Mouse (Mus musculus) stomach, embryonic 16.5 days (tissue): ENCODE results near the gene Dapp1. TPM values are rescaled to one million over a fixed set of nuclear protein-coding genes. Genes with fewer than 3 reads are reported as not detected.
A peak's percentile ranks its signal among the peaks of the same experiment; 100 is the strongest.

Experiments used
- ATAC-seq: fragments of 200-750 bp; cut with Nextera tagmentation; 2 replicates; pipeline ENCODE4 v1.8.0; 2017; ENCODE audit warnings: moderate number of reproducible peaks, moderate TSS enrichment; ENCODE audit not compliant: insufficient read depth, low FRiP score
- H3K27ac ChIP-seq: fragments of 300-500 bp; sonication (generic); 2 replicates; pipeline ENCODE4 v1.5.1; 2014; ENCODE audit warnings: low read length
- H3K27me3 ChIP-seq: fragments of 300-500 bp; sonication (generic); 2 replicates; pipeline ENCODE4 v1.6.1; 2014; ENCODE audit warnings: low read length, control low read depth, mixed read lengths; ENCODE audit not compliant: control insufficient read depth, insufficient read depth
- H3K36me3 ChIP-seq: fragments of 300-500 bp; sonication (generic); 2 replicates; pipeline ENCODE4 v1.6.1; 2014; ENCODE audit warnings: low read length; ENCODE audit not compliant: control insufficient read depth, insufficient read depth
- H3K4me1 ChIP-seq: fragments of 300-500 bp; sonication (generic); 2 replicates; pipeline ENCODE4 v1.6.1; 2014; ENCODE audit warnings: low read length, control low read depth, mixed read lengths; ENCODE audit not compliant: control insufficient read depth, insufficient read depth
- H3K4me2 ChIP-seq: fragments of 300-500 bp; sonication (generic); 2 replicates; pipeline ENCODE4 v1.6.1; 2014; ENCODE audit warnings: low read depth, low read length, mixed read lengths
- H3K4me3 ChIP-seq: fragments of 300-500 bp; sonication (generic); replicated peaks from 2 replicates; pipeline ENCODE4 v1.5.1; 2014; ENCODE audit warnings: mild to moderate bottlenecking, low read length
- H3K9ac ChIP-seq: fragments of 300-500 bp; sonication (generic); 2 replicates; pipeline ENCODE4 v1.6.1; 2014; ENCODE audit warnings: low read length
- H3K9me3 ChIP-seq: fragments of 300-500 bp; sonication (generic); replicated peaks from 2 replicates; pipeline ENCODE4 v1.6.1; 2016; ENCODE audit warnings: low read length, control low read depth; ENCODE audit not compliant: control insufficient read depth
- WGBS: fragments of 180-500 bp; shearing (Covaris S2); extraction: QIAGEN DNeasy Blood & Tissue Kit; methylation state at CpG from one replicate; pipeline ENCODE4 v1.1.7; 2014; 5-methylcytosine and 5-hydroxymethylcytosine counted together
- polyA plus RNA-seq: library from polyadenylated mRNA; unstranded; fragments of >200 nt; fragmentation: Nextera tagmentation; extraction: Ambion mirVana; gene quantifications from 2 replicates; pipeline ENCODE4 v1.2.1, GENCODE M21; 2015

Dapp1 gene
- polyA plus RNA-seq, 1 experiment from 2014 or later: 18.0 TPM

DNA sequence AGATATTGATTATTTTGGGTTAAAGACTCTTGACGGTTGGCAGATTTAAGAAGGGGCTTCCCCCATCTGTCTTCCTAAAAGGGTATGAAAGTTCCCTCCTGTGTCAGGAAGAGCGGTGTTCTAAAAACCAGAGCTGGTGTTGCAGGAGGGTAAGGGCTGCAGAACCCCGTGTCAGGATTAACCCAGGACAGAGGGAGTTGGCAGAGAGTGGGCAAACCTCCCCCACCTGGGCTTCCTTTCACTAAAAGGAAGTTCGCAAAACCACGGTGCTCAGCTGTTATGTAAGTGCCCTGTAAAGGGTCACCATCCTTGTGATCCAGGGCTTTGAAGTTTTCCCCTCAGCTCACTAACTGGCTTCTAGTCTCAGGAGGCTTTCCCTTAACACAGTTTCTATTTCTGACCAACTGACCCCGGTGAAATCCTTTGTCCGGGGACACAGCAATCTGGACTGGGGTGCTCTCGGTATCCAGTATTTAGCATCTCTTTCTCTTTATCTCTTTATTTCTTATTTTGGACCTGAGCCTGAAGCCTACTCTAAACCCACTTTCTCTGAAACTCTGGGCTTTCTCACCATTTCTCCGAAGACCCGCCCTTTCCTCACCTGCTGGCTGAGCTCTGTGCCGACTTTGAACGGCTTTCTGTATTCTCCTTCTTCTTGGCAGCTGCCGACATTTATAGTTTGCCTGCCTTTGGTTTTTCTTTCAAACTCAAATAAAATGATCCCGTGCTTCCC, 17.3 kb upstream of the Dapp1 start:
- ATAC-seq: no peak
- H3K9me3 ChIP-seq: no peaks in the 10 kb centered on the region
- no peaks in the 10 kb centered on the region for H3K27me3 ChIP-seq
- H3K9ac ChIP-seq: no peak overlapping the region
- WGBS: 60% methylated on average over 14 of the region's 14 CpGs
- H3K4me2 ChIP-seq: no peak overlapping the region
- H3K36me3 ChIP-seq: no peaks in the 10 kb centered on the region
- no peak overlapping the region for H3K4me3 ChIP-seq
- H3K27ac ChIP-seq: peak overlapping the region; percentile 12; the same call in 1 of the 2 replicates
- peaks cover 4% of the 10 kb centered on the region; the same call in 1 of the 2 replicates for H3K4me1 ChIP-seq

- no peaks in the 10 kb centered on the region for H3K36me3 ChIP-seq
- H3K4me3 ChIP-seq: no peak overlapping the region
- no peak overlapping the region for H3K27ac ChIP-seq
- H3K9me3 ChIP-seq: no peaks in the 10 kb centered on the region
- peaks cover 4% of the 10 kb centered on the region; the same call in 1 of the 2 replicates for H3K4me1 ChIP-seq
- no peak for ATAC-seq
- WGBS: 78% methylated on average over 7 of the region's 7 CpGs
- no peak overlapping the region for H3K9ac ChIP-seq
- no peaks in the 10 kb centered on the region for H3K27me3 ChIP-seq
- no peak overlapping the region for H3K4me2 ChIP-seq
These were observed 14.1 kb upstream of the Dapp1 start for GRCm38 (mm10) chr3:137995486-137995885.

DNA sequence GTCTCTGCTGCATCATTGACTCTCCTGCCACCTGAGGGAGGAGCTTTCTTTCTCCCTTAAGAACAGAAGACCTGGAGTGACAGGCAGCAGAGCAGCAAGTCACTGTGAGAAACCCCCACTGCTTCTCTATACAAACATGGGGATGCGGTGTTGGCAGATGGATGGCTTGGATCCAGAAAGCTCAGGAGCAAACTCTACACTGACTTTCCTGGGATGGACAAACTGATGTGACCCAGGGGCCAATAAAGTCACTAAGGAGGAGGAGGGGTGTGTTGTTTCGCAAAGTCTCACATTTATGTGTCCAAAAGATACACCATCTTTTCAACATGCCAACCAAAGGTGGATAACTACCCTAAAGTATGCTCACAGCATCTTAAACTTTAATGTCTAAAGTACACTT, 12.9 kb upstream of the Dapp1 start:
- no peak overlapping the region for H3K4me3 ChIP-seq
- H3K27ac ChIP-seq: no peak overlapping the region
- H3K36me3 ChIP-seq: no peaks in the 10 kb centered on the region
- no peaks in the 10 kb centered on the region for H3K9me3 ChIP-seq
- H3K4me1 ChIP-seq: 0 out of 2 replicates have a peak, but pooled peaks cover under 1% of the 10 kb centered on the region
- WGBS: 67% methylated on average over 2 of the region's 2 CpGs
- H3K4me2 ChIP-seq: no peak overlapping the region
- H3K9ac ChIP-seq: no peak overlapping the region
- no peak for ATAC-seq
- no peaks in the 10 kb centered on the region for H3K27me3 ChIP-seq

- Histone ChIP-seq H3K27ac (no peak overlapping the region), H3K4me2 (no peak overlapping the region), H3K36me3 (no peaks in the 10 kb centered on the region), H3K9me3 (no peaks in the 10 kb centered on the region), H3K27me3 (no peaks in the 10 kb centered on the region), H3K4me3 (no peak overlapping the region), H3K9ac (no peak overlapping the region), H3K4me1 (no peaks in the 10 kb centered on the region)
- 76% methylated on average over 5 of the region's 5 CpGs for WGBS
- ATAC-seq: no peak
These were observed 11.0 kb upstream of the Dapp1 start for GRCm38 (mm10) chr3:137992366-137992765.

- Histone ChIP-seq H3K4me2 (no peak overlapping the region), H3K27ac (no peak overlapping the region), H3K4me3 (no peak overlapping the region), H3K9ac (no peak overlapping the region), H3K27me3 (no peaks in the 10 kb centered on the region), H3K9me3 (no peaks in the 10 kb centered on the region), H3K36me3 (no peaks in the 10 kb centered on the region), H3K4me1 (no peaks in the 10 kb centered on the region)
- ATAC-seq: peak; percentile 86
- 14% methylated on average over 11 of the region's 11 CpGs for WGBS
These were observed 9.8 kb upstream of the Dapp1 start for GRCm38 (mm10) chr3:137991183-137991582.

- no peaks in the 10 kb centered on the region for H3K4me1 ChIP-seq
- no peak overlapping the region for H3K9ac ChIP-seq
- 94% methylated on average over 9 of the region's 9 CpGs for WGBS
- no peak overlapping the region for H3K4me3 ChIP-seq
- ATAC-seq: no peak
- no peak overlapping the region for H3K27ac ChIP-seq
- no peaks in the 10 kb centered on the region for H3K36me3 ChIP-seq
- no peak overlapping the region for H3K4me2 ChIP-seq
- no peaks in the 10 kb centered on the region for H3K27me3 ChIP-seq
- H3K9me3 ChIP-seq: no peaks in the 10 kb centered on the region
These were observed 8.1 kb upstream of the Dapp1 start for GRCm38 (mm10) chr3:137989405-137989804.

DNA sequence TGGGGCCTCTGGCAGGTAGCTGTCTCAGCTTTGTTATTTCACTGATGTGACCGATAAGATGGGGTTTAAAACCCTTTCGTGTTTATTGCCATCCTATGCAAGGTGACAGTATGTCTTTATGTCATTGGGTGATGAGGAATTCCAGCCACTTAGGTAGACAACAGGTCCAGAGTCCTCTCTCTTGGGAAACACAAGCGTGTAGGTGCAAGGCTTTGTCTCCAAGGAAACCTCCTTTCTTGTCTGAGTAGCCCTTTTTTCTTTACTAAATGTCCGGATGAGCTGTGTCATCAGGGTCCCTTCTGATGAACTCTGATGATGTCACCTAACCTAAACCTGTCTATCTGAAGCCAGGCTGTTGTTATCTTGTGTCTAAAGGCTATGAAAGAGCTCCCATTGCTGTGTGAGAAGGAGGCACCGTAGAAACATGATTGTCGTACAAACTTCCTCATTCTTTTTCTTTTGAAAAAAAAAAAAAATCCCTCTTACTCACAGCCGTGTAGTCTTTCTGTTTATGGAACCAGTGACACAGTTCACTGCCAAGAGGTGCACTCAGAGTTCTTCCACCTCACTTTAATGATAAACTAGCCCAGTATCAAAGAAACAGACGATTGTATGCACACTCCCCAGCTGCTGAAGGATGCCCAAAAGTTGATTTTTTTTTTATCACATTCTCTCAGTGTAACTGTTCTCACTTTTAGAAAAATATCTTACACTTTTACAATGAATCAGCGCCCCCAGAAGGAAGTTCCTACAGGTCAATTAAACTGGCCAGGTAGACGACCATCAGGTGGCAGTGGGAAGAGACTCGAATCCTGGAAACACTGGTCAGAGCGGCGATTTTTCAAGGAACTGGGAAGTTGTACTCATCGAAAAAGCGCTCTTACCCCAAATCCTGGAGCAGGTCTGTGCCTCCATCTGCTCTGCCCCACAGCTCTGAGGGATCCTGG, 637 bp downstream of the Dapp1 start:
- no peaks in the 10 kb centered on the region for H3K36me3 ChIP-seq
- H3K9me3 ChIP-seq: no peaks in the 10 kb centered on the region
- 14% methylated on average over 15 of the region's 15 CpGs for WGBS
- H3K4me3 ChIP-seq: peak overlapping the region; percentile 71
- peak overlapping the region; percentile 83 for H3K9ac ChIP-seq
- peak overlapping the region; percentile 93 for H3K27ac ChIP-seq
- H3K4me1 ChIP-seq: peaks cover 7% of the 10 kb centered on the region; the same call in 1 of the 2 replicates
- peak overlapping the region; percentile 75 for H3K4me2 ChIP-seq
- peak; percentile 26; the same call in 1 of the 2 replicates for ATAC-seq
- H3K27me3 ChIP-seq: no peaks in the 10 kb centered on the region

GRCm38 (mm10) chr3:137978233-137978632, 3.1 kb downstream of the Dapp1 start:
- no peak overlapping the region for H3K4me2 ChIP-seq
- no peaks in the 10 kb centered on the region for H3K9me3 ChIP-seq
- WGBS: 71% methylated on average over 5 of the region's 5 CpGs

GRCm38 (mm10) chr3:137977629-137978041, 3.7 kb downstream of the Dapp1 start:
- H3K36me3 ChIP-seq: no peaks in the 10 kb centered on the region
- 63% methylated on average over 6 of the region's 6 CpGs for WGBS
- H3K4me1 ChIP-seq: peaks cover 7% of the 10 kb centered on the region; the same call in 1 of the 2 replicates
- no peak overlapping the region for H3K4me2 ChIP-seq
- no peak overlapping the region for H3K27ac ChIP-seq
- H3K9me3 ChIP-seq: no peaks in the 10 kb centered on the region
- no peak for ATAC-seq
- no peak overlapping the region for H3K4me3 ChIP-seq
- H3K9ac ChIP-seq: no peak overlapping the region
- no peaks in the 10 kb centered on the region for H3K27me3 ChIP-seq

More at GRCm38 (mm10) chr3:137978233-137978632, 3.1 kb downstream of the Dapp1 start:
- H3K27ac ChIP-seq: no peak overlapping the region
- no peak overlapping the region for H3K4me3 ChIP-seq
- no peaks in the 10 kb centered on the region for H3K36me3 ChIP-seq
- no peak overlapping the region for H3K9ac ChIP-seq
- H3K27me3 ChIP-seq: no peaks in the 10 kb centered on the region
- H3K4me1 ChIP-seq: peaks cover 7% of the 10 kb centered on the region; the same call in 1 of the 2 replicates
- no peak for ATAC-seq
